Mouse (Mus musculus) common myeloid progenitor, adult 5-6 weeks (primary cell): ENCODE results near the gene Hlf. TPM values are rescaled to one million over a fixed set of nuclear protein-coding genes. Genes with fewer than 3 reads are reported as not detected.

Experiments
- total RNA-seq: library from RNA; stranded (forward); fragments of 200-1000, 187-1606 nt; gene quantifications from 2 replicates; pipeline ENCODE4 v1.2.3, GENCODE M21; 2017

Hlf gene
- total RNA-seq, 1 experiment from 2014 or later = 15.9 TPM

Other genes with a start within 250 kb of the Hlf start
- gene Gm45716, start 203.2 kb downstream of the Hlf start, total RNA-seq = 4.3 and 11.0 TPM in 2 replicates
- 16.2 and 18.1 TPM in 2 replicates for gene Mmd, start 141.4 kb downstream of the Hlf start, total RNA-seq
- gene Stxbp4, start 247.2 kb upstream of the Hlf start, total RNA-seq = 9.0 and 9.1 TPM in 2 replicates
- 14.7 and 36.2 TPM in 2 replicates for gene Cox11, start 247.3 kb upstream of the Hlf start, total RNA-seq